Mouse (Mus musculus) olfactory bulb, adult 2 months (tissue): Measurements from ENCODE around the gene Orc3.

Experiments used
- CTCF ChIP-seq: fragments of 200-500 bp; IDR thresholded peaks from 2 replicates; pipeline ENCODE4 v1.5.1; 2012; ENCODE audit warnings: low read depth, mild to moderate bottlenecking, low read length, moderate library complexity; ENCODE audit not compliant: insufficient read depth
- POLR2A ChIP-seq: fragments of 200-500 bp; IDR thresholded peaks from 2 replicates; pipeline ENCODE4 v1.6.1; 2012; ENCODE audit warnings: mild to moderate bottlenecking, low read depth, low read length, moderate library complexity; ENCODE audit not compliant: insufficient read depth

DNA sequence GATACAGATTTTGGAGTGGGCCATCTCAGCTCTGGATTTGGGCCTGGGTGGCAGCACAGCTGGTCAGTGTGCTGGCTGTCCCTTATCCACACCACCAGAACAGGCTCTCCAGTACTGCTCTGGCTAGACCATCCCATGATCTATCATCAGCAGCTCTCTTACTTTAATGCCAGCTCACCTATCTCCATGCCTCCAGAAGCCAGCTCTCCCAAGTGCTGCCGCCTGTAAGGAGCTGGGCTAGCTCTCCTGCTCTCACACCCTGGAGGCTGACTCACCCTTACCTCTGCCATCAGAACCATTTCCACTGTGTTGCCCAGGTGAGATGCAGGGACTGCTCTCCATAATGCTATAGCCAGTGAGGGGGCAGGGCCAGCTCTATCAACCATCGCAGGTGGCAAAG is 46.8 kb upstream of the Orc3 start:
- TF ChIP-seq POLR2A = no peak
- TF ChIP-seq CTCF = no peak
